Mouse (Mus musculus): ENCODE measurements around the gene Prkacb. TPM values are rescaled to one million over a fixed set of nuclear protein-coding genes. Genes with fewer than 3 reads are reported as not detected.

Prkacb gene
- total and polyA plus RNA-seq, 3 experiments, result 16.5 to 55.6 (median 31.8) TPM

- Histone ChIP-seq H3K27ac (ENCODE audit: control insufficient read depth, low read depth, low read length) (no peak overlapping the region), H3K36me3 (ENCODE audit: control insufficient read depth in 1 of 2, insufficient read depth in 2 of 2, low read length in 2 of 2) (no peaks in the 10 kb centered on the region), H3K27me3 (ENCODE audit: control insufficient read depth in 1 of 2, insufficient read depth in 2 of 2, low read length in 2 of 2) (no peaks in the 10 kb centered on the region), H3K4me3 (ENCODE audit: control insufficient read depth in 1 of 2, insufficient read depth in 1 of 2, low read depth in 2 of 2, low read length in 2 of 2) (no peak overlapping the region), H3K9me3 (replicated peaks; ENCODE audit: insufficient read depth, low read length) (no peaks in the 10 kb centered on the region), H3K4me1 (ENCODE audit: control insufficient read depth in 1 of 2, insufficient read depth in 2 of 2, low read length in 2 of 2) (peaks cover 3 to 4% of the 10 kb centered on the region in 2 experiments; a peak in 2 of 4 replicates), H3K79me2 (ENCODE audit: control insufficient read depth, insufficient read depth, low read length, poor library complexity) (no peaks in the 10 kb centered on the region), H3K9ac (ENCODE audit: control insufficient read depth, low read depth, low read length, poor library complexity, severe bottlenecking) (no peak overlapping the region)
- no peak for TF ChIP-seq SMC3 (IDR thresholded peaks at IDR 0.05; ENCODE audit: low read depth, low read length)
- TF ChIP-seq ETS1 (IDR thresholded peaks at IDR 0.05; ENCODE audit: low read depth, low read length), result no peak
- TF ChIP-seq JUND (IDR thresholded peaks at IDR 0.05; ENCODE audit: low read depth, low read length), result no peak
- TF ChIP-seq KAT2A (conservative IDR thresholded peaks at IDR 0.05; ENCODE audit: low read depth, low read length), result no peak
- no peak for DNase-seq (ENCODE audit: low read depth, low spot score)
Measured at GRCm38 (mm10) chr3:146679646-146680045, 133.1 kb downstream of the Prkacb start.

Other genes with a start within 250 kb of the Prkacb start
- not detected in 2 replicates for gene Uox, start 242.6 kb downstream of the Prkacb start, total RNA-seq (2012; rRNA removed)
- not detected for gene Uox, start 242.6 kb downstream of the Prkacb start, polyA plus RNA-seq (2012; ENCODE audit: insufficient read depth in 1 of 2, insufficient read length in 2 of 2, low read depth in 1 of 2, low replicate concordance in 2 of 2, missing spikeins in 1 of 2)
- not detected in 2 replicates for gene Dnase2b, start 197.4 kb downstream of the Prkacb start, total RNA-seq (2012; rRNA removed)
- gene Dnase2b, start 197.4 kb downstream of the Prkacb start, polyA plus RNA-seq (2012; ENCODE audit: insufficient read depth in 1 of 2, insufficient read length in 2 of 2, low read depth in 1 of 2, low replicate concordance in 2 of 2, missing spikeins in 1 of 2), result not detected
- gene 4930503B20Rik, start 161.7 kb downstream of the Prkacb start, total RNA-seq (2012; rRNA removed), result 0.08 TPM in 1 of 2 replicates, not detected in the other
- not detected for gene 4930503B20Rik, start 161.7 kb downstream of the Prkacb start, polyA plus RNA-seq (2012; ENCODE audit: insufficient read depth in 1 of 2, insufficient read length in 2 of 2, low read depth in 1 of 2, low replicate concordance in 2 of 2, missing spikeins in 1 of 2)
- gene Samd13, start 127.4 kb downstream of the Prkacb start, total RNA-seq (2012; rRNA removed), result 1.1 and 1.9 TPM in 2 replicates
- 1 to 10 TPM in 1 of 2 experiments, not detected in 1; 1.2 TPM for gene Samd13, start 127.4 kb downstream of the Prkacb start, polyA plus RNA-seq (2012; ENCODE audit: insufficient read depth in 1 of 2, insufficient read length in 2 of 2, low read depth in 1 of 2, low replicate concordance in 2 of 2, missing spikeins in 1 of 2)
- not detected in 2 replicates for gene Ttll7, start 39.4 kb upstream of the Prkacb start, total RNA-seq (2012; rRNA removed)
- gene Ttll7, start 39.4 kb upstream of the Prkacb start, polyA plus RNA-seq (2012; ENCODE audit: insufficient read depth in 1 of 2, insufficient read length in 2 of 2, low read depth in 1 of 2, low replicate concordance in 2 of 2, missing spikeins in 1 of 2), result not detected